Mouse (Mus musculus): ENCODE measurements around the gene Cpeb3. TPM values are rescaled to one million over a fixed set of nuclear protein-coding genes. Genes with fewer than 3 reads are reported as not detected.
A peak's percentile ranks its signal among the peaks of the same experiment; 100 is the strongest.
"Not testable (repeated sequence)": the region's sequence is repeated elsewhere in the genome, so short reads cannot be mapped to it uniquely, and the experiment has no call there.

The Cpeb3 gene
- 10 to 100 TPM; 87.0 to 97.8 TPM for total RNA-seq (2021)
- long read RNA-seq, experiment 1, full-length matches to known transcripts: 1 of 19 reads
- long read RNA-seq, experiment 1, partial matches to known transcripts: 6 of 19 reads
- long read RNA-seq, experiment 1, other reads (novel, unspliced or antisense): 12 of 19 reads
- long read RNA-seq, experiment 2, partial matches to known transcripts: 1 of 3 reads
- long read RNA-seq, experiment 2, other reads (novel, unspliced or antisense): 2 of 3 reads

DNA sequence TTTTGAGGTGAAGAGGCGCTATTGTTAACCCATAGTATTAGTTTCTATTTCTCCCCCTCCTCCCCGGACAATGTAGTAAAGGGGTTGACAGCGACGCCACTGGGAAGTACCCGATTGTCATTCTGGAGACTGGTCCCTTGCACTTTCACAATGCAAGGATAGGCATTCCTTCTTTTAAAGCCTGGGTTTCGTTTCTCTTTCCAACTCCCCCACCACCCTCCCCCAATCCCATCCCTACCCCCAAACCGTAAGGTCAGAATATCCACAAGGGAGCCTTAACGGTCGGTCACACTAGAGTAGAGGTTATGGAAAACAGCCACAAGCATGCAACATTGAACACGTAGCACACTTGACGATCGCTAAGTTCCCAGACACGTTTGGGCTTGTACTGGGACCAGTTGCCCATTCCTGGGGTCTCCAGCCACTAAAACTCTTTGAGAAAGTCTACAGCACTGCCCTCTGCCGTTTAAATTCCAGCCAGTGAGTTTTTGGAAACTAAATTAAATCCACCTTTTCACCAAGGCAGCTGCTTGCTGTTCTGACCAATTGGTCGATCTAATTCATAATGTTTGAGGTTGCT, at the start of gene Cpeb3:
Gene Cpeb3 (minus strand): TSS at position 426 of the 580 bp plus-strand sequence.
- peak; percentile 13 to 14 for DNase-seq (ENCODE audit: low spot score in 2 of 2)

DNA sequence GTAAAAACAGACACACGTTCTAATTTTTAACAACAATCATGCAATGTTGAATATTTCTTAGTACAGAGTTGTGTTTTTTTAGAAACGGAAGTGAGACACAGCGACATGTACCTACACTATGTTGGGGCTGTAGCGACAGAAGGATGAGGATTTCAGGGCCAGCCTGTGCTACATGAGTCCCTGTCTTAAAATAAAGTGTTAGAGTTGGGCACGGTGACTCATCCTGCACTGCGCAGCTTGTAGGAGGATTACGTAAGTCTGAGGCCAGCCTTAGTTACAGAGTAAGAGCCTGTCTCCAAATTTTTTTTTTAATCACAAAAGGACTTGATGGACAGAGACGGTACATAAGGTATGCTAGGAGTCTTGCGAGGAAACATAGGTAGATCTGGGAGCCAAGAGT, 46.9 kb upstream of the Cpeb3 start:
- peak; percentile 79 to 86 for DNase-seq (ENCODE audit: low spot score in 2 of 2)

DNA sequence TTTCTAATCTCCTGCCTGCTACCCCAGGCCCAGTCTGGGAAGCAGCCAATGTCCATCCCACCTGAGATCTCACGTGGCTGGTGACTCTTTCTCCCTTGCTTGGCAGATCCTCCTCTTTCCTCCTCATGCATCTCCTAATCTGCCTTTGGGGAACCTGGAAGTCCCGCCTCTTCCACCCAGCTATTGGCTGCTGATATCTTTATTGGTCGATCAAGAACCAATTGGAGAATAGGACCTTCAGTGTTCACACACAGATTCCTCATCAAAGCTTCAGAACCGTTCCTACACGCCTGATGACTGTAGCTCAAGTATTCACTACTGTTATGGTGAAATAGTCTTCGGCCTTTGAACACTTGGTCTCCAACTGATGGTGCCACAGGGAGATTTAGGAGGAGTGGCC, 43.7 kb upstream of the Cpeb3 start:
- DNase-seq (ENCODE audit: low spot score in 2 of 2): no peak

GRCm38 (mm10) chr19:37248199-37248598, 39.8 kb upstream of the Cpeb3 start:
- DNase-seq (ENCODE audit: low spot score in 2 of 2): no peak

DNA sequence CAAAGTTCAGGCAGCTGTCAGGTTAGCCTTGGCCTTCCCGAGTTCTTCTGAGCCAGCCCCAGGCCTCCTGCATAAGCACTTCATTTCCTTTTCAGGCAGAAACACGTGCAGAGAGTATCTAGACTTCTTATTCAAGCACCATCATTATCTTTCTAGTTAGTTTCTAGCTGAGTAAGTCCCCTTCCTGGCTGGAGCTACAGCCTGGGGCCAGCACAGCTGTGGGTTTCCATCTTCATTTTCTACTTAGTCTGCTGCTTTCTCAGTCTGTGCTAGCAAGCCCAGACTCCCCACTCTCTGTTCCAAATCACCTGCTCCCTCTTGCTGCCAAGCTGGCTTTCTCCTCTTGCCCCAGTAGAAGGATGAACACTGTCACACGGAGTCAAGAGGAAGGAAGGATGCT, 38.5 kb upstream of the Cpeb3 start:
- DNase-seq (ENCODE audit: low spot score in 2 of 2): no peak

DNA sequence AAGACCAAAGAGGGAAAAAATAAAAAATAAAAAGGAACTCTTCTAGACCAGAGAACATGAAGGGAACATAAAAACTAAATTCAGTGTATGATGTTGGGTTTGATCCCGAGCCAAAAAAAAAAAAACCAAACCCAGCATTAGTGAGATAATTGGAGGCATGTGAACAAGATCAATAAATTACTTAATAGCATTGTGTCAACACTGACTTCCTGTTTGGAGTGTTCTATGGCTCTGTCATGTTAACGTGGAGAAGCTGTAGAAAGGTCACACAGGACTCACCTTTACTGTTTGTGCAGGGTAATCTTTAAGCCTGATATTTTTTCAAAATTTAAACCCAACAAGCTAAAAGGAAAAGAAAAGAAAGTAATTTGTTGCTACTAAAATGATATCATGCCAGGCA, 34.3 kb upstream of the Cpeb3 start:
- DNase-seq (ENCODE audit: low spot score in 2 of 2): no peak

DNA sequence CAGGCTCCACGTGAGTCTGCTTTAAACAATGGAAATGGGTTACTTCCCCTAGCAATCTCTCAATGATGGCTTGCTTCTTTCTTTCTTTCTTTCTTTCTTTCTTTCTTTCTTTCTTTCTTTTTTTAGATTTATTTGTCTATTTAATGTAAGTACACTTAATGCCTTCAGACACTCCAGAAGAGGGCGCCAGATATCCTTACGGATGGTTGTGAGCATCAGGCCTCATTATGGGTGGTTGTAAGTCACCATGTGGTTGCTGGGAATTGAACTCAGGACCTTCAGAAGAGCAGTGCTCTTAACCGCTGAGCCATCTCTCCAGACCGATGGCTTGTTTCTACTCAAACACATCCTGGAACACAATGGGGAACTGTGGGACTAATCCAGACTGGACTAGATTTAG, 32.8 kb upstream of the Cpeb3 start:
- DNase-seq (ENCODE audit: low spot score in 2 of 2): no peak

- DNase-seq (ENCODE audit: low spot score in 2 of 2): no peak
Observed at GRCm38 (mm10) chr19:37239096-37239495, 30.7 kb upstream of the Cpeb3 start.

DNA sequence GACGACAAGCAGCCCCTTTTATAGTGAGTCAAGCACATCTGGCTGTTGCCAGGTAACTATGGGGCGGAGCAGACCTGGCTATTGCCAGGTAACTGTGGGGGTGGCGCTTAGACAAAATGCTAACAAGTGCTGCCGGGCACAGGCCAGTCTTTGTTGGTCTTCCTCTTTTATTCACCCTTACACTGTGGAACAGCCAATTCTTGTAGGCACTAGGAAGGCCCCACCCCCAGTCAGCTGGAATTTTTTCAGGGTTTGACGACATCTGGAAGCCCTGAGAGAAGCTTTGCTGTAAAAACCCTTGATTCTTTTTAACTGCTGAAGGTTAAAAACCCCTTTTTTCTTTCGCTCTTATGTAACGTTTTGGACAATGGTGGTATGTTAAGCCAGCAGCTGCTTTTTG, 30.2 kb upstream of the Cpeb3 start:
- no peak for DNase-seq (ENCODE audit: low spot score in 2 of 2)

DNA sequence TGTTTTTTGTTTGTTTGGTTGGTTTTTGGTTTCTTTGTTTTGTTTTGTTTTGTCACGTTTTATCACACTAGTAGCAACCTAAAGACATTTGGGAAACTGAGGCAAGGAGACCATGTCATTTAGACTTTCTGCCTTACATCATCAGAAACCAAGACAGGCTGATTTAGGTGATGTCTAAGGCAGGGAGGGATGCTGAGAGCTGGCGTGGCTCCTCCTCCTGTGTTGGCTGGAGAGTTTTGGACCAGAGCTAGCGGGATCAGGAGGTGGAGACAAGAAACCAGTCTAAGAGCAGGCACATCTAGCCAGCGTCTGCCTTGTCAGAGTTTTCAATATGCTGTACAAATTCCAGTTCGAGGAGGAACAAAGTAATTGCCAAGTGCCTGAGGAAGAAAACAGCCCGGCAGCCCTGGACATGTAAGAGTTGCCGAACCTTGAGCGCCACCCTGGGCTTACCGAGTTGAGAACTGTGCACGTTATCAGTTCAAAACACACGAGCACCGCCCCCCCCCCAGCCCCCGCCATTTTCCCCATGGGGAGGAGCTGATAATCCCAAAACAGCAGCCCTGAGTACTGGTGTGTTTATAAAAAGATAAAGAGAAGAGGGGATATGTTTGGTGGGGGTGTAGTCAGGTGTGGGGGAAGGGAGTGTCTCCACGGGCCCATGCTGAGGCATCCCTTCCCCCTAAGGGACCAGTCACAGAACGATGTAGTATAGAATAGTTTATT, 29.5 kb upstream of the Cpeb3 start:
- no peak for DNase-seq (ENCODE audit: low spot score in 2 of 2)

- no peak for DNase-seq (ENCODE audit: low spot score in 2 of 2)
Observed at GRCm38 (mm10) chr19:37237306-37237705, 28.9 kb upstream of the Cpeb3 start.

DNA sequence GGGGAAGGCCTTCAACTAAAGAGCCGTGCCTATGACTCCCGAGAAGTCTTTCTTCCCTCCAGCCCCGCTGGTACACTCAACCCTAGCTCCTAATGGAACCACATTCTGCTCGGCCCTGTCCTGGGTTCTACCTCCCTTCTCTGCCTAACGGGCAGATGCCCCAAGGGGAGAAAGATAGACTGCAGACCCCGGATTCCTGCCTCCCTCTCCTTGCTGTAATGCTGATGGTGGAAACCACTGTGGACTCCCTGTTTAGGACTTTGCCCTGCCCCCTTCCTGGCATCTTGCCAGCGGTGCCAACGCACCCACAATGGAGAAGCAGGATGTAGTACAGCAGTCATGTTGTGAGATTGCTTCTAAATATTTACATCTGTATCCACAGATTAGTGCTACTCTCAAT, 27.4 kb upstream of the Cpeb3 start:
- DNase-seq (ENCODE audit: low spot score in 2 of 2): no peak

- DNase-seq (ENCODE audit: low spot score in 2 of 2): peak in 1 of 2 experiments; percentile 22
Observed at GRCm38 (mm10) chr19:37233561-37234539, 25.4 kb upstream of the Cpeb3 start.

- not testable (repeated sequence) for DNase-seq (ENCODE audit: low spot score in 2 of 2)
Observed at GRCm38 (mm10) chr19:37232598-37232997, 24.2 kb upstream of the Cpeb3 start.

GRCm38 (mm10) chr19:37225197-37225862, 16.9 kb upstream of the Cpeb3 start:
- no peak for DNase-seq (ENCODE audit: low spot score in 2 of 2)

GRCm38 (mm10) chr19:37214711-37215110, 6.3 kb upstream of the Cpeb3 start:
- DNase-seq (ENCODE audit: low spot score in 2 of 2): no peak

GRCm38 (mm10) chr19:37211416-37211815, 3.0 kb upstream of the Cpeb3 start:
- DNase-seq (ENCODE audit: low spot score in 2 of 2): no peak

DNA sequence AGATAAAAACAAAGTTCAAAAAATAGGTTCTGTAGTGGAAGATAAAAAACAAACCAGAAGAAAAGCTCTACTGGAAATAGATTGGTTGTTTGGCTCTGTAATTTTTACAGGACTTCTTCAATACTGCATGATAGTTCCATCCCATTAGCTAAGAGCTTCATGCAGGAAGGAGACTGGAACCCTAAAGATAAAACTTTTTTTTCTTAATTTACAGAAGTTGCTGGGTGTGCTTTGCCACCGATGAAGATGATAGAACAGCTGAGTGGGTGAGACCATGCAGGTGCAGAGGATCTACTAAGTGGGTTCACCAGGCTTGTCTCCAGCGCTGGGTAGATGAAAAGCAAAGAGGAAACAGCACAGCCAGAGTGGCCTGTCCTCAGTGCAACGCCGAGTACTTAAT, 2.1 kb upstream of the Cpeb3 start:
- DNase-seq (ENCODE audit: low spot score in 2 of 2): no peak

DNA sequence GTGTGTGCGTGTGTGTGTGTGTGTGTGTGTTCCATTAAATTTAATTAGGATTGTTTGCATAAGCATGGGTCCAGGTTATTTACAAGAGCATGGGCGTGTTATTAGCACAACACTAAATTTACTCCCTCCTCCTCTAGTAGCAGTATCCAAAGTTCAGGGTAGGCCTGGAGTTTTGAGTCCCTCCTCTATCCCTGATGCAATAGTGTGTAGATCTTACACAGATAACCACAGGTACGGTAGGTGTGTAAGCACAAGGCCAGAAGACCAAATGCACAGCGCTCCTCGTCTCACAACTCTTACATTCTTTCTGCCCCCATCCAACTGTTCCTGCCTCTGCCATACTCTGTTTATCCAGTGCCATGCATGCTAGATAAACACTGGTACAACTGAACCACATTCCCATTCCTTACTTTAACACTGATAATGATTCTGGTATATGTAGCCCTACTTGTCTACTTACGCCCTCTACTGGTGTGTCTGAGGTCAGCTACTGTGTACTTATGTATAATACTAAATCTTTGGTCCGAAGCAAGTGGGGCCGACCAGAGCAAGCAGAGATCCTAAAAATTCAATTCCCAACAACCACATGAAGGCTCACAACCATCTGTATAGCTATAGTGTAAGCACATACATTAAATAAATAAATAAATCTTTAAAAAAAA, 1.2 kb upstream of the Cpeb3 start:
- no peak for DNase-seq (ENCODE audit: low spot score in 2 of 2)

GRCm38 (mm10) chr19:37208986-37209385, 585 bp upstream of the Cpeb3 start:
- DNase-seq (ENCODE audit: low spot score in 2 of 2): no peak
